Mouse (Mus musculus) MEL (cell line): ENCODE data around the gene Ltb4r2. TPM values are rescaled to one million over a fixed set of nuclear protein-coding genes. Genes with fewer than 3 reads are reported as not detected.
A peak's percentile ranks its signal among the peaks of the same experiment; 100 is the strongest.

Source experiments
- DNase-seq: peaks from one replicate; pipeline ENCODE4 v3.0.0; 2011; ENCODE audit warnings: low read depth, low spot score
- H3K27ac ChIP-seq: 2 replicates; pipeline ENCODE4 v1.5.1; 2012; ENCODE audit warnings: low read depth, mild to moderate bottlenecking, control low read depth, low read length, moderate library complexity; ENCODE audit not compliant: control insufficient read depth
- H3K27me3 ChIP-seq, 2 experiments: fragments of 150-350 bp in 1 of 2; sonication (generic) in 1 of 2; 2 replicates each; pipeline ENCODE4 v1.6.1; 2012; ENCODE audit warnings: low read length in 2 of 2, mild to moderate bottlenecking in 2 of 2, improper control_type of control experiment in 1 of 2, moderate library complexity in 1 of 2; ENCODE audit not compliant: insufficient read depth in 2 of 2, control insufficient read depth in 1 of 2
- H3K36me3 ChIP-seq, 2 experiments: 2 replicates each; pipeline ENCODE4 v1.6.1; 2012 to 2014; ENCODE audit warnings: low read length in 2 of 2, improper control_type of control experiment in 1 of 2, inconsistent platforms in 1 of 2, mild to moderate bottlenecking in 1 of 2; ENCODE audit not compliant: insufficient read depth in 2 of 2, control insufficient read depth in 1 of 2
- H3K4me1 ChIP-seq, 2 experiments: fragments of 150-350 bp in 1 of 2; sonication (generic) in 1 of 2; 2 replicates each; pipeline ENCODE4 v1.6.1; 2012; ENCODE audit warnings: low read length in 2 of 2, improper control_type of control experiment in 1 of 2, mild to moderate bottlenecking in 1 of 2; ENCODE audit not compliant: insufficient read depth in 2 of 2, control insufficient read depth in 1 of 2
- H3K4me3 ChIP-seq, 2 experiments: fragments of 150-350 bp in 1 of 2; sonication (generic) in 1 of 2; 2 replicates each; pipeline ENCODE4 v1.5.1; 2012; ENCODE audit warnings: low read depth in 2 of 2, low read length in 2 of 2, mild to moderate bottlenecking in 2 of 2, moderate library complexity in 2 of 2, control low read depth in 1 of 2, improper control_type of control experiment in 1 of 2; ENCODE audit not compliant: control insufficient read depth in 1 of 2, insufficient read depth in 1 of 2
- H3K79me2 ChIP-seq: 2 replicates; pipeline ENCODE4 v1.6.1; 2012; ENCODE audit warnings: mild to moderate bottlenecking, low read length, moderate library complexity; ENCODE audit not compliant: control insufficient read depth, poor library complexity, insufficient read depth
- H3K9ac ChIP-seq: 2 replicates; pipeline ENCODE4 v1.6.1; 2012; ENCODE audit warnings: low read depth, mild to moderate bottlenecking, control low read depth, low read length, moderate library complexity; ENCODE audit not compliant: control insufficient read depth, poor library complexity, severe bottlenecking
- H3K9me3 ChIP-seq: fragments of 150-350 bp; sonication (generic); replicated peaks from 2 replicates; pipeline ENCODE4 v1.6.1; 2012; ENCODE audit warnings: mild to moderate bottlenecking, low read length, improper control_type of control experiment, moderate library complexity; ENCODE audit not compliant: insufficient read depth
- BHLHE40 ChIP-seq: IDR thresholded peaks from 2 replicates; pipeline ENCODE4 v1.6.1; 2012; ENCODE audit warnings: low read depth, mild to moderate bottlenecking, inconsistent platforms, low read length, improper control_type of control experiment, borderline replicate concordance
- CHD2 ChIP-seq: IDR thresholded peaks from 2 replicates; pipeline ENCODE4 v1.6.1; 2011; ENCODE audit warnings: low read length, improper control_type of control experiment
- CTCF ChIP-seq, 3 experiments: IDR thresholded peaks in 2 of 3; conservative IDR thresholded peaks in 1 of 3; 2 replicates each; pipeline ENCODE4 v1.5.1; 2011 to 2012; ENCODE audit warnings: low read length in 3 of 3, low read depth in 2 of 3, mild to moderate bottlenecking in 2 of 3, improper control_type of control experiment in 1 of 3, inconsistent platforms in 1 of 3, mixed read lengths in 1 of 3, moderate library complexity in 1 of 3; ENCODE audit not compliant: control insufficient read depth in 1 of 3, insufficient read depth in 1 of 3, poor library complexity in 1 of 3, severe bottlenecking in 1 of 3
- E2F4 ChIP-seq: IDR thresholded peaks from 2 replicates; pipeline ENCODE4 v1.6.1; 2011; ENCODE audit warnings: low read depth, low read length, improper control_type of control experiment, borderline replicate concordance
- EP300 ChIP-seq, 2 experiments: IDR thresholded peaks; 2 replicates each; pipeline ENCODE4 v1.6.1; 2011; ENCODE audit warnings: improper control_type of control experiment in 2 of 2, low read length in 2 of 2, low read depth in 1 of 2, mild to moderate bottlenecking in 1 of 2
- ETS1 ChIP-seq: IDR thresholded peaks from 2 replicates; pipeline ENCODE4 v1.6.1; 2012; ENCODE audit warnings: low read depth, mild to moderate bottlenecking, inconsistent platforms, low read length, improper control_type of control experiment, moderate library complexity
- GABPA ChIP-seq: IDR thresholded peaks from 2 replicates; pipeline ENCODE4 v1.6.1; 2012; ENCODE audit warnings: low read depth, mild to moderate bottlenecking, inconsistent platforms, low read length, improper control_type of control experiment, moderate library complexity
- GATA1 ChIP-seq: IDR thresholded peaks from 2 replicates; pipeline ENCODE4 v1.6.1; 2011; ENCODE audit warnings: low read depth, low read length, improper control_type of control experiment
- JUND ChIP-seq: IDR thresholded peaks from 2 replicates; pipeline ENCODE4 v1.6.1; 2011; ENCODE audit warnings: low read depth, mild to moderate bottlenecking, improper control_type of control experiment, low read length
- MAFK ChIP-seq: IDR thresholded peaks from 2 replicates; pipeline ENCODE4 v1.6.1; 2011; ENCODE audit warnings: low read depth, mild to moderate bottlenecking, low read length, improper control_type of control experiment, borderline replicate concordance
- MAZ ChIP-seq: IDR thresholded peaks from 2 replicates; pipeline ENCODE4 v1.6.1; 2012; ENCODE audit warnings: low read depth, mild to moderate bottlenecking, inconsistent platforms, low read length, improper control_type of control experiment
- MYB ChIP-seq: IDR thresholded peaks from 2 replicates; pipeline ENCODE4 v1.6.1; 2011; ENCODE audit warnings: mild to moderate bottlenecking, low read depth, low read length, improper control_type of control experiment
- MYC ChIP-seq: IDR thresholded peaks from 2 replicates; pipeline ENCODE4 v1.6.1; 2011; ENCODE audit warnings: low read depth, mild to moderate bottlenecking, low read length, improper control_type of control experiment, moderate library complexity
- NELFE ChIP-seq: IDR thresholded peaks from 2 replicates; pipeline ENCODE4 v1.6.1; 2011; ENCODE audit warnings: low read depth, low read length, improper control_type of control experiment
- NRF1 ChIP-seq: IDR thresholded peaks from 2 replicates; pipeline ENCODE4 v1.6.1; 2014; ENCODE audit warnings: low read depth, mild to moderate bottlenecking, inconsistent platforms, low read length, improper control_type of control experiment, moderate library complexity; ENCODE audit not compliant: poor library complexity, insufficient read depth, severe bottlenecking
- POLR2A ChIP-seq, 2 experiments: IDR thresholded peaks; 2 replicates each; pipeline ENCODE4 v1.6.1; 2011 to 2012; ENCODE audit warnings: low read length in 2 of 2, mild to moderate bottlenecking in 2 of 2, control low read depth in 1 of 2, improper control_type of control experiment in 1 of 2, low read depth in 1 of 2, moderate library complexity in 1 of 2; ENCODE audit not compliant: control insufficient read depth in 1 of 2, insufficient read depth in 1 of 2, poor library complexity in 1 of 2
- RCOR1 ChIP-seq: IDR thresholded peaks from 2 replicates; pipeline ENCODE4 v1.6.1; 2012; ENCODE audit warnings: low read depth, mild to moderate bottlenecking, inconsistent platforms, low read length, improper control_type of control experiment
- SIN3A ChIP-seq: IDR thresholded peaks from 2 replicates; pipeline ENCODE4 v1.6.1; 2012; ENCODE audit warnings: low read length, improper control_type of control experiment, inconsistent platforms
- SMC3 ChIP-seq: IDR thresholded peaks from 2 replicates; pipeline ENCODE4 v1.6.1; 2011; ENCODE audit warnings: low read depth, low read length, improper control_type of control experiment
- TAL1 ChIP-seq: IDR thresholded peaks from 2 replicates; pipeline ENCODE4 v1.6.1; 2012; ENCODE audit warnings: mild to moderate bottlenecking, inconsistent platforms, low read length, moderate library complexity, mixed read lengths
- TBP ChIP-seq: IDR thresholded peaks from 2 replicates; pipeline ENCODE4 v1.8.0; 2011; ENCODE audit warnings: low read depth, low read length, improper control_type of control experiment
- UBTF ChIP-seq: IDR thresholded peaks from 2 replicates; pipeline ENCODE4 v1.6.1; 2012; ENCODE audit warnings: low read depth, mild to moderate bottlenecking, inconsistent platforms, low read length, improper control_type of control experiment, moderate library complexity, borderline replicate concordance; ENCODE audit not compliant: insufficient read depth
- USF1 ChIP-seq: IDR thresholded peaks from 2 replicates; pipeline ENCODE4 v1.6.1; 2014; ENCODE audit warnings: low read depth, mild to moderate bottlenecking, inconsistent platforms, low read length, improper control_type of control experiment, moderate library complexity
- USF2 ChIP-seq, 2 experiments: IDR thresholded peaks; 2 replicates each; pipeline ENCODE4 v1.6.1; 2011 to 2012; ENCODE audit warnings: improper control_type of control experiment in 2 of 2, low read length in 2 of 2, borderline replicate concordance in 1 of 2, inconsistent platforms in 1 of 2, low read depth in 1 of 2, mild to moderate bottlenecking in 1 of 2; ENCODE audit not compliant: insufficient read depth in 1 of 2
- ZC3H11A ChIP-seq: IDR thresholded peaks from 2 replicates; pipeline ENCODE4 v1.6.1; 2012; ENCODE audit warnings: low read depth, mild to moderate bottlenecking, inconsistent platforms, low read length, improper control_type of control experiment
- ZKSCAN1 ChIP-seq: IDR thresholded peaks from 2 replicates; pipeline ENCODE4 v1.6.1; 2012; ENCODE audit warnings: low read depth, mild to moderate bottlenecking, inconsistent platforms, low read length, improper control_type of control experiment, moderate library complexity
- ZMIZ1 ChIP-seq: IDR thresholded peaks from 2 replicates; pipeline ENCODE4 v1.6.1; 2012; ENCODE audit warnings: low read depth, mild to moderate bottlenecking, inconsistent platforms, low read length, improper control_type of control experiment, moderate library complexity
- ZNF384 ChIP-seq: IDR thresholded peaks from 2 replicates; pipeline ENCODE4 v1.6.1; 2012; ENCODE audit warnings: low read depth, mild to moderate bottlenecking, inconsistent platforms, low read length, improper control_type of control experiment
- polyA plus RNA-seq, 2 experiments: library from polyadenylated mRNA; stranded (reverse) in 1 of 2; unstranded in 1 of 2; fragments of >175 nt in 1 of 2; fragments of >200 nt in 1 of 2; gene quantifications; 2 replicates each; pipeline versions ENCODE4 v1.2.1 to v1.2.4; 2012; ENCODE audit warnings: low replicate concordance in 2 of 2, low read depth in 1 of 2; ENCODE audit not compliant: insufficient read length in 2 of 2, insufficient read depth in 1 of 2, missing spikeins in 1 of 2
- total RNA-seq: library from RNA; depleted of rRNA; stranded (reverse); fragments of 300-350 nt; gene quantifications from 2 replicates; pipeline ENCODE4 v1.2.3, GENCODE M21; 2012

The Ltb4r2 gene
- total and polyA plus RNA-seq, 3 experiments, result 0.19 to 0.52 TPM; not detected in 1

GRCm38 (mm10) chr14:55793946-55794345, 32.7 kb downstream of the Ltb4r2 start:
- Histone ChIP-seq H3K27me3 (no peaks in the 10 kb centered on the region), H3K36me3 (peaks cover 0 to 12% of the 10 kb centered on the region in 2 experiments; a peak in 2 of 4 replicates), H3K4me3 (no peak overlapping the region), H3K27ac (no peak overlapping the region), H3K4me1 (peaks cover 2 to 13% of the 10 kb centered on the region in 2 experiments), H3K9ac (no peak overlapping the region), H3K9me3 (no peaks in the 10 kb centered on the region), H3K79me2 (no peaks in the 10 kb centered on the region)
- DNase-seq, result peak; percentile 51
- no peak for TF ChIP-seq POLR2A (IDR thresholded peaks at IDR 0.05; ENCODE audit: control insufficient read depth in 1 of 2, insufficient read depth in 1 of 2, low read depth in 1 of 2, low read length in 2 of 2, poor library complexity in 1 of 2)
- no peak for TF ChIP-seq USF1
- no peak for TF ChIP-seq TAL1
- no peak for TF ChIP-seq ETS1
- no peak for TF ChIP-seq JUND
- no peak for TF ChIP-seq ZC3H11A
- no peak for TF ChIP-seq MAFK
- TF ChIP-seq GABPA, result no peak
- peak; percentile 14; the same call in 1 of the 2 replicates for TF ChIP-seq SIN3A
- no peak for TF ChIP-seq UBTF
- TF ChIP-seq NRF1, result no peak
- TF ChIP-seq E2F4, result no peak
- TF ChIP-seq CTCF (IDR thresholded peaks at IDR 0.05 in 2 of 3, conservative IDR thresholded peaks at IDR 0.05 in 1 of 3; ENCODE audit: control insufficient read depth in 1 of 3, insufficient read depth in 1 of 3, low read depth in 2 of 3, low read length in 3 of 3, poor library complexity in 1 of 3, severe bottlenecking in 1 of 3), result no peak
- TF ChIP-seq TBP, result no peak
- TF ChIP-seq MYC, result no peak
- peak; percentile 49; the same call in 1 of the 2 replicates for TF ChIP-seq RCOR1

- Histone ChIP-seq H3K27ac (peak overlapping the region; percentile 52), H3K4me1 (peaks cover 0 to 10% of the 10 kb centered on the region in 2 experiments), H3K79me2 (no peaks in the 10 kb centered on the region), H3K9ac (peak overlapping the region; percentile 27), H3K4me3 (0 out of 4 replicates have a peak overlapping the region, but pooled peaks have one; percentile 0 to 1), H3K36me3 (peaks cover 0 to 12% of the 10 kb centered on the region in 2 experiments; a peak in 2 of 4 replicates), H3K27me3 (no peaks in the 10 kb centered on the region), H3K9me3 (no peaks in the 10 kb centered on the region)
- DNase-seq, result peak; percentile 81
- TF ChIP-seq SMC3 (no peak), SIN3A (no peak; the same call in 1 of the 2 replicates), JUND (peak; percentile 87), NRF1 (no peak), GATA1 (peak; percentile 72), MYC (0 out of 2 replicates have a peak, but pooled peaks have one; percentile 32), ZKSCAN1 (no peak), BHLHE40 (0 out of 2 replicates have a peak, but pooled peaks have one; percentile 31), ZMIZ1 (no peak), MAZ (no peak), POLR2A (IDR thresholded peaks at IDR 0.05; ENCODE audit: control insufficient read depth in 1 of 2, insufficient read depth in 1 of 2, low read depth in 1 of 2, low read length in 2 of 2, poor library complexity in 1 of 2) (no peak), TBP (no peak), EP300 (IDR thresholded peaks at IDR 0.05; ENCODE audit: low read depth in 1 of 2, low read length in 2 of 2) (peak; percentile 71 to 77; a peak in 3 of 4 replicates), RCOR1 (peak; percentile 89), E2F4 (no peak), ZC3H11A (peak; percentile 33), MYB (no peak), ZNF384 (no peak), USF2 (IDR thresholded peaks at IDR 0.05; ENCODE audit: borderline replicate concordance in 1 of 2, insufficient read depth in 1 of 2, low read depth in 1 of 2, low read length in 2 of 2) (no peak), CHD2 (no peak), ETS1 (peak; percentile 81), NELFE (no peak)
Measured at GRCm38 (mm10) chr14:55795380-55796163, 34.3 kb downstream of the Ltb4r2 start.
